Mouse (Mus musculus): ENCODE results near the gene Tbcd.

DNA sequence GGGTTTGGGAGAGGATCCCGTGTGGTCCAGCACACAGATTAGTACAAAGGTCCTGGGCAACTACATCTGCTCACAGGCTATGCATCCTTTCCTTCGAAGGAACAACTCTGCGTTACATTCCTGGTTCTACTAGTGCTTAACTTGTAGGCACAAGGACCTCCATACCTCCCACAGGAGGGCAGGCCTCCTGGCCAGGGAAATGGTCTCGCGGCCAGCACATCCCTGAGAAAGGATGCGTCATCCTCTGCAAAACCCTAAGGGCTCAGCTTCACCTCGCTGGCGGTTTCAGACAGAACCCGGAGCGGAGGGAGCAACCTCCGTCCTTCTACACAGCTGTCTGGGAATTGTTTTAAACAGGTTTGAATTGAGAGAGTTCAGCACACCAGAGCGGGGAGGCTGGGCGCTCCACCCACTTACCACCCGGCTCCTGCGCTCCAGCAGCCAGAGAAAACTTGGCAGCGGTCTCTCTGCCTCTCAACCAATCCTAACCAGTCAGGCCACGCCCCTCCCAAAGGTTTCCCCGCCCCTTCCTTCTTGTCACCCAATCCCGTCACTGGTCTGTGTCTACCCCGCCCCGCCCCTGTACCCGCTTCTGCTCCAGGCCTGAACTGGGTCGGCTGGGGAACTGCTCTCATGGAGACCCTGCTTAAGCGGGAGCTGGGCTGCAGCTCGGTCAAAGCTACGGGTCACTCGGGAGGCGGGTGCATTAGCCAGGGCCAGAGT is 30.8 kb upstream of the Tbcd start, which contains the start of gene Fn3krp:
- TF ChIP-seq CTCF (IDR thresholded peaks at IDR 0.05) (peak; percentile 27; the same call in 1 of the 2 replicates), POLR2A (IDR thresholded peaks at IDR 0.05; ENCODE audit: insufficient read depth, low read depth, low read length) (peak; percentile 85)

Data from heart, adult 2 months (tissue).